Mouse (Mus musculus) spleen, adult 2 months (tissue): ENCODE measurements around the gene Cma2.

ENCODE experiments used
- CTCF ChIP-seq: fragments of 200-500 bp; IDR thresholded peaks from 2 replicates; pipeline ENCODE4 v1.5.1; 2011; ENCODE audit warnings: mild to moderate bottlenecking, inconsistent platforms; ENCODE audit not compliant: insufficient read depth, insufficient read length, insufficient replicate concordance; ENCODE audit errors: extremely low read depth
- POLR2A ChIP-seq: fragments of 200-500 bp; IDR thresholded peaks from 2 replicates; pipeline ENCODE4 v1.6.1; 2011; ENCODE audit warnings: low read depth, low read length, inconsistent platforms

DNA sequence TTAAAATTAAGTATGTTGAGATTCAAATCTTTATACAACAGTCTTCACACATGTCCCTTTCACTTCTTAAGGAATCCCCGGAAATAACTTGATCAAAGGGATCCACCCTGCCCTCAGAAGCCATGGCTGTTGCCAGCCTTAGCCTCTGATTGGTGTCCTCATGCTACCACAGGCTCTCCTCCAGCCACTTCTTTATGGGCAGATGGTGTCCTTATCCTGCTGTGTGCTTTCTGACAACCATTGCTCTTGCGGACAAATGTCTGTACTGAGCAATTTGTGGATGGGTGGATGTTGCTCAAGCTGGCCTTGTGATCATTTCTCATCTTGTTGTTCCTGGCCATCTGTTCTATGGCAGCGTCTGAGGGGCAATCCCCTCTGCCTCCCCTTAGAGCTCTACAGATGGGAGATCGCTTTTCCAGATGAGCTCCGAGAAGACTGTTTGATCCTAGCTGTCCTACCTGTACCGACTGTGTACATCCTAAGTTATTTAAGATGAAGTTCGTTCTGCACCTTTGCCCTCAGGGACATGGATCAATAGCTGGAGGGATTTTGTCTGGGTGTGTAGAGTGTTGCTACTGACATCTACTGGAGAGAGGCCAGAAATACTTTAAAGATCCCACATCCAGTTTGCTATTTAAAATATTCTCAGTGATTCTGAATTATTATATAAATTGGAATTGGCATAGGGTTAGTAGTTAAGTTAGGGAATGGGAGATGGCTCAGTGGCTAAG lies 10.5 kb upstream of the Cma2 start:
- TF ChIP-seq CTCF (no peak), POLR2A (no peak)
